Mouse (Mus musculus): ENCODE results near the gene Nphp4. TPM values are rescaled to one million over a fixed set of nuclear protein-coding genes. Genes with fewer than 3 reads are reported as not detected.
"Not testable (repeated sequence)": the region's sequence is repeated elsewhere in the genome, so short reads cannot be mapped to it uniquely, and the experiment has no call there.

Gene Nphp4
- polyA plus RNA-seq, 1 experiment = 0.73 TPM

DNA sequence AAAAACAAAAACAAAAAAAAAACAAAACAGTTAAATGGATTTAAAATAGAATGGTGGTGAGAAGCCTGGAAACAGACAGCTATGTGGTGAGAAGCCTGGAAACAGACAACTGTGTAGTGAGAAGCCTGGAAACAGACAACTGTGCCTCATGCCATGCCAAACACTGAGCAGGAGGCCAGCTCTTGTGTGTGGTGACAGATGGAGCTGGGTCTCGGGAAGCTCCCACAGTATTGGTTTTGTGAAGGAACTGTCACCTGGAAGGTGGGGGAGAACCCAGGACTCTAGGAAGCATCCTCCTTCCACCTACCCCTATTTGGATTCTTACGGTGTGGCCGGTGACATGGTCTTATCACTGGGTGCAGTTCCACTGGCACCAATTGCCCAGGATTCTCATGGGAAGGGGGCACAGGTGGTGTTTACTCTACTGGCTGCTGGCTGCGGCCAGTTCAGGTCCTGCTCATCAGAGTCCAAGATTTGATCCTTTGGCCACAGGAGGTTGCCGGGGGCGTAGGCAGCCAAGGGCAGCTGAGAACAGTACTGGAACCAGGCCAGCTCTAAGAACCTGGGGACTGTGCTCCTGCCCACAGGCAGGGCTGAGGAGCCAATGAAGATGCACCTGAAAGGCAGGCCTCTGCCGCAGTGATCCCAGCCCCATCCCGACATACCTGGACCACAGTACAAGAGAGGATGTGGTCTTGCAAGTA is 77.2 kb downstream of the Nphp4 start:
- DNase-seq (ENCODE audit: low read depth, low spot score) = no peak
- WGBS = 93% methylated on average over 8 of the region's 8 CpGs

DNA sequence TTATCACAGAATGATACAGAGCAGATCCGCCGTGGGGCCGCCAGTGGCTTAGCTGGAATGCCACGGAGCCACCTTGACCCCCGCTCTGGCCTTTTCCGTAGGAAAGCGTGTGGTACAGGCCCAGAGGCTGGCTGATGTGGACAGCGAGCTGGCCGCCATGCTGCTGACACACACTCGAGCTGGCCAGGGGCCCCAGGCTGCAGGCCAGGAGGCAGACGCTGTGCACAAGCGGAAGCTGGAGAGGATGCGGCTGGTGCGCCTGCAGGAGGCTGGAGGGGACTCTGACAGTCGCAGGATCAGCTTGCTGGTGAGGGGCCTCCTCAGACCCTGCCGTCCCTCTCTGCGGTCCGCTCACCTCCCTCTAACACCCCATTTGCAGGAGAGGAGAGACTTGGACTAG is 77.9 kb downstream of the Nphp4 start:
- no peak for DNase-seq (ENCODE audit: low read depth, low spot score)
- WGBS = 70% methylated on average over 18 of the region's 18 CpGs

DNA sequence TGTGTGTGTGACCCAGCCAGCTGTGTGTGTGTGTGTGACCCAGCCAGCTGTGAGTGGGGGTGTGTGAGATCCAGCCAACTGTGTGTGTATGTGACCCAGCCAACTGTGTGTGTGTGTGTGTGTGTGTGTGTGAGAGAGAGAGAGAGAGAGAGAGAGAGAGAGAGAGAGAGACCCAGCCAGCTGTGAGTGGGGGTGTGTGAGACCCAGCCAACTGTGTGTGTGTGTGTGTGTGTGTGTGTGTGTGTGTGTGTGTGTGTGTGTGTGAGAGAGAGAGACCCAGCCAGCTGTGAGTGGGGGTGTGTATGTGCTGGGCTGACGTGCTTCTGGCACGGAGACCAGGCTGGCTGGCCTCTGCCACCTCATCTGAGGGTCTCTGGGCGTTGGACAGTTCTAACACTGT is 79.3 kb downstream of the Nphp4 start:
- not testable (repeated sequence) for DNase-seq (ENCODE audit: low read depth, low spot score)
- WGBS = 57% methylated on average over 3 of the region's 3 CpGs

DNA sequence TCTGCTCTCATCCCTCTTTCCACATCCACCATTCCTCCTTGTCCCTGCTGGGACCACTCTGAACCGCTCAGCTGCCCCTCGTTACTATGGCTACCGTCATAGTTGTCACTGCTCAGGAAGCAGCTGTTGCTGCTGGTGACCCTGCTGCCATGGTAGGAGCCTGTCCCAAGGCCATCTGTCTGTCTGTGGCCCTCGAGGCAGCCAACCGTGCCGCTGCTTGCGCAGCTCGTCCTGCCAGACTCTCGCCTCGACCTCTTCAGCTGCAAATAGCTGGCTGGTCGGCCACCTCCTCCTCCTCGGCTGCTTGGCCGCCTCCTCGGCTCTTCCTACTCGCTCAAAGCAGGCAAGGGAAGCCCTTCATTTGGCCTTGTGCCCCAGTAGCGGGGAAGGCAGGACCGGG is 81.7 kb downstream of the Nphp4 start:
- no peak for DNase-seq (ENCODE audit: low read depth, low spot score)
- WGBS = 43% methylated on average over 17 of the region's 17 CpGs

DNA sequence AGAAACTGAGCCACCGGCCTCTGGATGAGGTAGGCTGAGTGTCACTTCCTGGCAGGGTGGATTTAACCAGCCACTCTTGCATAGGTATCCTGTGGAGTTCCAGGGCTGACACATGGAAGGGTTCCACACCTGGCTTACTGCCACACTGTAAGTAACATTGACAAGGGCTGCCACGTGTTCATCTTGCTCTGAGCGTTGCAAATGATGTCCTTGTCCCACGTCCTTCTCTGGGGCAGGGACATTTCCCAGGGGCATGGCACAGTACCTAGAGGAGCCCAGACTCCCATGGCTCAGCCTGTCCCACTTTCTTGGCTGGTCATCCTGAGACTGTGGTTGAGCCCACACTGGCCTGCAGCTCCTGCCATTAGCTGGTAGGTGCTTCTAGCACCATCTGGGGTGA is 91.5 kb downstream of the Nphp4 start:
- 67% methylated on average over 4 of the region's 4 CpGs for WGBS
- no peak for DNase-seq (ENCODE audit: low read depth, low spot score)

DNA sequence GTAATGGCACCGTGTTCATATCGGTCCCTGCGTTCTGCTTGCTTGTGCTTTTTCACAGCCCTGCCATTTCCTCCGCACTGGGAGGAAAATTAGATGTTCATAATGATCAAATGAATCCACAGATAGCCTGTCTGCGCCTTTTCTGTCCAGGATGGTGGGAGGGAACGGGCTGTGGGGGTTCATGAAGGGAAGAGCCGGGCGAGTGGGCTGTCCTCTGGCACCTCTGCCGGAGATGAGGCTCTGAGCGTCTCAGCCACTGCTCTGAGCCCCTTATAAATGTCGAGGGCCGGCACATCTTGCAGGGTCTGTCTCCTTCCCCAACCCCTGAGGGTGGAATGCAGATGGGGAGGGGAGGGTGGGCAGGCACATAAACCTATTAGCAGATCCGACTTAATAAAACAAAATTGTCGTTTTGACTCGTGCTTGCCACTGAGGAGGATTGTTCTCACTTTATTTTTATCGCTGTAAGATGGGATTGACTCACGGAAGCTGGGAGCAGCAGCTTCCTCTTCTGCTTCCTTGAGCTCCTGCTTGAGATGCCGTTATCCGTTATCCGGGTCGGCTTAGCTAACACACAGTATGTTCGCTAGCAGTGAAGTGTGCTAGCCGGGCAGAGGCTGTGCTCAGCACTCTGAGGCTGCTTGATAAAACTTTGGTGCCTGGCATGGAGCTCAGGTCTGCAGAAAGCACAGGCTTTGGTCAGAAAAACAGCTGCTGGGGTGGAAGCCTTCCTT is 92.3 kb downstream of the Nphp4 start:
- no peak for DNase-seq (ENCODE audit: low read depth, low spot score)
- 35% methylated on average over 23 of the region's 23 CpGs for WGBS

DNA sequence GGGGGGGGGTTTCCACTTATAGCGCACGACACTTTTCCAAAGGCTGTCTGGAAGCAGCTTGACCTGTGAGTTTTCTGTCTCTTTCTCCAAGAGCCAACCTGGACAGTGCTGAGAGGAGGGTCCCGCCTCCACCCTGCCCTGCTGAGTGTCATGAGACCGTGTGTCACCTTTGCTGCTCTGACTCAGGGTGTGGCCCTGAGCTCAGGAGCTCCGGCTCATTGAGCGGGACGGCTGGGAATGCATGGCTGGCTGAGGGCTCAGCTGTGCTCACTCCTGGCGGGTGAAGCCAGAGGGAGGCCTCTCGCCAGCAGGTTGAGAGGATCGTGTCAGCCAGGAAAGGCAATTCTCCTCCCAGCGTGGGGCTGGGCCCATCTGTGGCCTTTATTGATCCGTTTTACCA is 97.8 kb downstream of the Nphp4 start:
- DNase-seq (ENCODE audit: low read depth, low spot score) = no peak
- 46% methylated on average over 12 of the region's 12 CpGs for WGBS

DNA sequence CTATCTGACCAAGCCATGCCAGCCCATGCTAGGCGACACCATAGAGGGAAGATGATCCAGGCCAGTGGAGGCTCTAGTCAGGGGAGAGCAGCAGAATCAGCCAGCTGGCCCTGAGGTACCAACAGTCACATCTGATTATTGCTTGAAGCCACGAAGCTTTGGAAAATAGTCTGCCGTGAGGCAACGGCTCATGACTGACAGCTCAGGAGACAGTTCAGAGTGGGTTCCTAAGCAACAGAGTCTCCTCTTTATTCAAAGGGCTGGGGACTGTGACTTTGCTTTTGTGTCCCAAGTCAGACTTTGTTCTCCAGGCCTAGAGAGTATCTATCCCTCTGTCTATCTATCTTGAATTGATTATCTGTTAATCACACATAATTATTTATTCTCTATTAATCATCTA is 100.3 kb downstream of the Nphp4 start:
- 75% methylated on average over 4 of the region's 4 CpGs for WGBS
- no peak for DNase-seq (ENCODE audit: low read depth, low spot score)

DNA sequence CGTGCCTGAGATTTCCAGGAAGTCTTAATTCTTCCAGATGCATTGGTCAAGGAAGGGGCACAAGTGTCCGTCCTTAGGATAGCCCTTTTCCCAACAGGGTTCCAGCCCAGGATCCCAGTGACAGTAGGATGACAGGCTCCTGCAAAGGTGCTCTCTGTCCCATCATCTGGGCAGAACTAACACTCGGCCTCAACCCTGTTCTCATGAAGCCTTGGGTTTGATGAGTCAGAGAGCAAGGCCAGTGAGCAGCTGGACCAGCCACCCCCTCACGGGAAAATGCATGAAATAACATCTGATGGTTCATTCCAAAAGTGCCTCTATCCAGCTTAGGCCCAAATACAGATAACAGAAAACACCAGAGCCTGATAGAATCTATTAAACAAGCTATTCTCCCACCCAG is 103.5 kb downstream of the Nphp4 start:
- 53% methylated on average over 4 of the region's 4 CpGs for WGBS
- no peak for DNase-seq (ENCODE audit: low read depth, low spot score)

DNA sequence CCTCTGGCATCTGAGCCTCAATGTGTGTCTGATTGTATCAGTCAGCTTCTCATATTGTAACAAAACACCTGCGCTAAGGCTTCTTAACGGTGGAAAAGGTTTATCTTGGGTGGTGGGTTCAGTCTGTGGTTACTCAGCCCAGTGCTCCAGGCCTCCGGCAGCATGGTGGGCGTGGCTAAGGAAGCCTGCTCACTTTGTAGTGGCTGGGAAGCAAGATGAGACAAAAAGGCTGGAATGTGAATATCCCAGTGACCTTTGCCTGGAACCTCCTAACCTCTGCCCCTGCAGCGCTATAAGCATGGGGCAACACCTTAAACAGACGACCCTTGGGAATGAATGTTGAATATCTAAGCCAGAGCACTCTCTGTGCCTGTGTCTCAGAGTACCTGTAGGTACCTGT is 105.7 kb downstream of the Nphp4 start:
- 32% methylated on average over 6 of the region's 6 CpGs for WGBS
- no peak for DNase-seq (ENCODE audit: low read depth, low spot score)

DNA sequence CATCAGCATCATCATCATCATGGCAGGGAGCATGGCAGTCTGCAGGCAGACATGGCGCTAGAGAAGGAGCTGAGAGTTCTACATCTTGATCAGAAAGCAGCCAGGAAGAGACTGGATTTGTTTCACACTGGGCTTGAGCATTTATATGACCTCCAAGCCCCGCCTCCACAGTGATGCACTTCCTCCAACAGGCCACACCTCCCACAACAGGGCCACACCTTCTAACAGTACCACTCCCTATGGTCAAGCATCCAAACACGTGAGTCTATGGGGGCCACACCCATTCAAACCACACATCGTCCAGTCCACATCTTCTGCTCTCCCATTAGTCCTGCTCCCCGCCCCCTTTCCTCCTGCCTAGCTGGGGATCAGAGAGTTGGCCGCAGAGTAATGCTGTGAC is 107.1 kb downstream of the Nphp4 start:
- no peak for DNase-seq (ENCODE audit: low read depth, low spot score)
- 56% methylated on average over 6 of the region's 6 CpGs for WGBS

DNA sequence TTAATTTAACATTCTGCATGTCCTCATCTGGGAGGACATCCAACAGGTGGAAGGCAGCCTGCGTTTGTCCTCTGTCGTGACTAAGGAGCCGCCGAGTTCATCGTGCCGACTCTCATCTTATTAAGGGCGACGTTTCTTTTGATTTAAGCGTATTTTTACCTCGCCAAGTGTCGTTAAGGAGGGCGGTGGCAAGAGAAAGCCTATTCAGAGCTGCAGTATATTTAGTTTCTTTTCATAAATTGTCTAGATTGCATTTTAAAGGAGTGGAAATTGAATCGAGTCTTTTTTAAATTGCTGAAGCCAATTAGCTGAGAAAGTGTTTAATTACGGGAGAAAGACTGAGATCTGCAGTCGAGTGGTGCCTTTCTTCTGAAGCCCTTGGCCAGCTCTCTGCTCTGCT is 109.0 kb downstream of the Nphp4 start:
- DNase-seq (ENCODE audit: low read depth, low spot score) = no peak
- 77% methylated on average over 15 of the region's 15 CpGs for WGBS

DNA sequence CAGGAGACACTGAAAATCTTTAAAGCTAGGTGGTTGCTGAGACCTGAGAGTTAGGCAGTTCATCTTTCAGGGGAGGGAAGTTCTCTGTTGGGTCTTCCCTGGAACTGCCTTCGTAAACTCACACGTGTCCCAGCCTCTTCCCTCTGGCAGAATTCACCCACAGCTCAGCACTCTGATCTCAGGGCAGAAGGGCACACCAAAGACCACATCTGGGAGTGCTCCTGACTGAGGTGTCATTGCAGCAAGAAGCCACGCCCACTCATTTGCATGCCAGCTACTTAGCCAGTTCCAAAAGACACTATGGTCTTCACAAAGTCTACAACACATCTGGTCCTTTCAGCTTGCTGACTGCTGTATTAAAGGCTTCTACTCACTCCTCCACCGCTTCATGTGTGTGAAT is 109.7 kb downstream of the Nphp4 start:
- 30% methylated on average over 4 of the region's 4 CpGs for WGBS
- DNase-seq (ENCODE audit: low read depth, low spot score) = no peak

DNA sequence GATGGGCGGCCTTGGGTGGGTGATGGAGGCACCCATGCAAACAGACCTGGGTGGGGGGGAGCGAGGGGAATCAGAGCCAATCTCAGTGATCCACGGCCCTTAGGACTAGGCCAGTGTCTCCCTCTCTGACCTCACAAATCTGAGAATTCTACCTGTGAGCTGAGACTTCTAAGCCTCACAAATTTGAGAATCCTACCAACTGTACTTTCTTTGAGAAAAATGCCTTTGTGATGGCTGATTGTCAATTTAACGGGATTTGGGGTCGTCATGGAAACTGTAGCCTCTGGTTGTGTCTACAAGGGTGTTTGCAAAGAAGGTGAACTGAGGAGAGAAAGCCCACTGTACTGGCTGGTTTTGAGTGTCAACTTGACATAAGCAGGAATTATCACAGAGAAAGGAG is 127.8 kb downstream of the Nphp4 start:
- WGBS = 85% methylated on average over 5 of the region's 5 CpGs
- no peak for DNase-seq (ENCODE audit: low read depth, low spot score)

DNA sequence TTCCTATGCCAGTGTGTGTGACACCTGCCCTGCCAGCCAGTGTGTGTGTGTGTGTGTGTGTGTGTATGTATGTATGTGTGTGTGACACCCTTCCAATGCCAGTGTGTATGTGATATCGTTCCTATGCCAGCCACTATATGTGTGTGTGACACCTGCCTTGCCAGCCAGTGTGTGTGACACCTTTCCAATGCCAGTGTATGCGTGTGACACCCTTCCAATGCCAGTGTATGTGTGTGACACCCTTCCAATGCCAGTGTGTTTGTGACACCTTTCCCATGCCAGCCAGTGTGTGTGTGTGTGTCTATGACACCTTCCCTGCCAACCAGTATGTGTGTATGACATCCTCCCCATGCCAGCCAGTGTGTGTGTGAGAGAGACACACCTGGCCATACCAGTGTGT is 132.7 kb downstream of the Nphp4 start:
- WGBS = 88% methylated on average over 2 of the region's 2 CpGs
- DNase-seq (ENCODE audit: low read depth, low spot score) = no peak

DNA sequence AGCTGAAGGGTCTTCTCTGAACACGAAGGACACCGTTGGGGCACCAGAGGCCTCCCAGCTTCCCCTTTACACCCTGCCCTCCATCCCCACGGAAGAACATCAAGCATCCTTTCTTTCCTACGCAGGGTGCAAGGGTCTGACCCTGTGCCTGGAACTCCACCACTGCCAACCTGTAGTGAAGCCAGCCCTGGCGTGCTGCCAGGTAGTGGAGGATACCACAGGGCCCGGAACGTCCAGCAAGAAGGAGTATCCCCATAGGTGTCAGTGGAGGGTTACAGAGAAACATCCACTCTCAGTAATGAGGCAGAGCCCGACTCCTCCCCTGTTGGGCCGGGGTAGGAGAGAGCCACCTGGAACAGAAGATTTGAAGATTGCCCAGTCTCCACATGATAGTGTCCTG is 133.5 kb downstream of the Nphp4 start:
- no peak for DNase-seq (ENCODE audit: low read depth, low spot score)
- WGBS = 73% methylated on average over 9 of the region's 9 CpGs

Other genes starting within 250 kb of the Nphp4 start
- gene Gpr153, start 202.5 kb upstream of the Nphp4 start, polyA plus RNA-seq (2012; rRNA removed) = 6.5 and 8.1 TPM in 2 replicates
- not detected in 2 replicates for gene Hes3, start 185.0 kb upstream of the Nphp4 start, polyA plus RNA-seq (2012; rRNA removed)
- gene Icmt, start 179.5 kb upstream of the Nphp4 start, polyA plus RNA-seq (2012; rRNA removed) = 22.1 and 30.5 TPM in 2 replicates
- 3.5 and 4.0 TPM in 2 replicates for gene Rnf207, start 157.7 kb upstream of the Nphp4 start, polyA plus RNA-seq (2012; rRNA removed)
- 82.6 and 90.4 TPM in 2 replicates for gene Rpl22, start 151.0 kb upstream of the Nphp4 start, polyA plus RNA-seq (2012; rRNA removed)
- 0.49 and 0.56 TPM in 2 replicates for gene Chd5, start 138.1 kb upstream of the Nphp4 start, polyA plus RNA-seq (2012; rRNA removed)
- 4.8 and 5.8 TPM in 2 replicates for gene Kcnab2, start 1.2 kb downstream of the Nphp4 start, polyA plus RNA-seq (2012; rRNA removed)

Data from large intestine, adult 2 months (tissue).